Mouse (Mus musculus) liver, embryonic 11.5 days (tissue): ENCODE results near the gene Macrod1. TPM values are rescaled to one million over a fixed set of nuclear protein-coding genes. Genes with fewer than 3 reads are reported as not detected.

Experiments used
- ATAC-seq: fragments of 200-750 bp; cut with Nextera tagmentation; replicated peaks from 2 replicates; pipeline ENCODE4 v1.8.0; 2017; ENCODE audit warnings: moderate number of reproducible peaks, mild to moderate bottlenecking, moderate TSS enrichment, moderate library complexity; ENCODE audit not compliant: low FRiP score
- DNase-seq: peaks from one replicate; pipeline ENCODE4 v3.0.0-alpha.2; 2017; ENCODE audit warnings: low spot score
- H3K27ac ChIP-seq: fragments of 300-500 bp; sonication (generic); 2 replicates; pipeline ENCODE4 v1.5.1; 2014; ENCODE audit warnings: mild to moderate bottlenecking, low read depth, low read length, control low read depth
- H3K27me3 ChIP-seq: fragments of 300-500 bp; sonication (generic); replicated peaks from 2 replicates; pipeline ENCODE4 v1.6.1; 2014; ENCODE audit warnings: low read length, mixed read lengths; ENCODE audit not compliant: control insufficient read depth, insufficient read depth
- H3K36me3 ChIP-seq: fragments of 300-500 bp; sonication (generic); 2 replicates; pipeline ENCODE4 v1.6.1; 2014; ENCODE audit warnings: mild to moderate bottlenecking, low read length, moderate library complexity, mixed read lengths; ENCODE audit not compliant: control insufficient read depth, insufficient read depth
- H3K4me1 ChIP-seq: fragments of 300-500 bp; sonication (generic); replicated peaks from 2 replicates; pipeline ENCODE4 v1.6.1; 2014; ENCODE audit warnings: low read length, mixed read lengths; ENCODE audit not compliant: control insufficient read depth, insufficient read depth
- H3K4me2 ChIP-seq: fragments of 300-500 bp; sonication (generic); 2 replicates; pipeline ENCODE4 v1.6.1; 2014; ENCODE audit warnings: mild to moderate bottlenecking, control low read depth, moderate library complexity
- H3K4me3 ChIP-seq: fragments of 300-500 bp; sonication (generic); 2 replicates; pipeline ENCODE4 v1.5.1; 2014; ENCODE audit warnings: low read depth, low read length, control low read depth
- H3K9ac ChIP-seq: fragments of 300-500 bp; sonication (generic); 2 replicates; pipeline ENCODE4 v1.6.1; 2014; ENCODE audit warnings: low read depth, low read length, control low read depth
- H3K9me3 ChIP-seq: fragments of 300-500 bp; sonication (generic); 2 replicates; pipeline ENCODE4 v1.6.1; 2016; ENCODE audit warnings: low read length, inconsistent platforms, mixed read lengths; ENCODE audit not compliant: control insufficient read depth
- WGBS: fragments of 180-500 bp; shearing (Covaris S2); extraction: QIAGEN DNeasy Blood & Tissue Kit; methylation state at CpG from one replicate; pipeline ENCODE4 v1.1.7; 2014; 5-methylcytosine and 5-hydroxymethylcytosine counted together
- polyA plus RNA-seq: library from polyadenylated mRNA; unstranded; fragments of >200 nt; fragmentation: Nextera tagmentation; extraction: Ambion mirVana; gene quantifications from 2 replicates; pipeline ENCODE4 v1.2.1, GENCODE M21; 2014

The Macrod1 gene
- polyA plus RNA-seq, 1 experiment from 2014 or later, result 5.9 TPM

DNA sequence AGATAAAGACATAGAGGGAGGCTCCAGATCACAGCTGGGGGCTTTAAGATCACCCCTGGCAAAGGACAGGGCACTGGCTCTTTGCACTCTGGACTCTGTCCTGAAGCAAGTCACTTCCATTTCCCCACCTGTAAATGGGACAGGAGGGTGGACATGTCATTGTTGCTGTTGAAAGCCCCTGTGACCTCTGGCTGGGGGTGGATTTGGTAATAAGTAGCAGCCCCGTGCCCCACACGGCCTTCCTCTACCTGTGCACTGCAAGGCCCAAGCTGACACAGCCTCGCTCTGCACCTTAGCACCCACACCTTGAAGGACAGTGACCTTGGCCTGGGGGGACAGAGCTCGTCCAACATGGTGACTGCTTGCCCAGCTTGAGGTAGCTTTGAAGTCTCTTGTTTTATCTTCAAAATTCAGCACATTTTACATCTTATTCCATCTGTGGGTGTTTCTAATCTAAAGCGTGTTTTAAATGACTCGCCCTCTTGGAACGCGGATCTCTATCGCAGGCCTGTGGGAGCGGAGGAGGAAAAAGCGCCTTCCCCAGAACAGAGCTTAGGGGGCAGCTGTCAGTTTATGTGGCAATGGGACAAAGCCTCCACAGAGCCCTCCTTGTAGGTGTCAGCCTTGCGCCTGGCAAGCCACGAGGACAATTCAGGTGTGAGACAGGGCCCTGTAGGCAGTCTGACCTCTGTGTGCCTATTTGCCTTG is 121.3 kb downstream of the Macrod1 start:
- DNase-seq, result no peak
- 0 out of 2 replicates have a peak, but pooled peaks cover 8% of the 10 kb centered on the region for H3K4me1 ChIP-seq
- WGBS, result 50% methylated on average over 13 of the region's 13 CpGs
- no peak overlapping the region for H3K4me2 ChIP-seq
- no peak overlapping the region for H3K9ac ChIP-seq
- H3K27ac ChIP-seq, result no peak overlapping the region
- H3K4me3 ChIP-seq, result no peak overlapping the region
- no peaks in the 10 kb centered on the region for H3K9me3 ChIP-seq
- H3K36me3 ChIP-seq, result no peaks in the 10 kb centered on the region
- ATAC-seq, result no peak
- peaks cover 50% of the 10 kb centered on the region for H3K27me3 ChIP-seq

DNA sequence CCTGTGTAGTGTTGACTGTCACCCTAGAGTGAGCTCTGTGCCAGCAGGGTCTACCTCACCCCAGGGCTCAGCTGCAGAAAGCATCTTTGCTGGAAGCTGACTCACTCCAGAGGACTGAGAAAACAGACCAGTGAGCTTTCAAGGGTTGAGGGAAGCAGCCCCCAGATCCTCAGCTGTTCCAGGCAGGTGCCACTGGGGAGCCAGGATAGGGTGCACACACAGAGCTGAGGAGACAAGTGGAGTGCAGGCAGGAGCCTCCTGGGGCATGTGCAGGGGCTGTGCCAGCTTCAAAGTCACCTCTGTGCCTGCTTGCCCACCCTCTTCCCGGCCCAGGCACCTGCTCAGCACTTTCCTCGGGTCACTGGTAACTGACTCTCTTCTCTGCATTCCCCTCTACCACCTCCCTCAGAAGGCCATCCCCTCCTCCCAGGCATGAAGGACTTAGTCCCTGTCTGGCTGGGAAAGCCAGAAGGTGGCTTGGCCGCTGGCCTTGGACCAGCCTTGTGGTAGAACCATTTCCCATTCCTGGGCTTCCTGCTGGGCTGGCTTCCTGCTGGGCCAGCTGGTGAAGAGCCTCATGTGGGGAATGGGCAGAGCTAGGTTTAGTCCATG is 122.3 kb downstream of the Macrod1 start:
- H3K27ac ChIP-seq, result no peak overlapping the region
- no peaks in the 10 kb centered on the region for H3K36me3 ChIP-seq
- no peak overlapping the region for H3K4me3 ChIP-seq
- 0 out of 2 replicates have a peak, but pooled peaks cover 8% of the 10 kb centered on the region for H3K4me1 ChIP-seq
- ATAC-seq (no peak), DNase-seq (no peak)
- H3K4me2 ChIP-seq, result no peak overlapping the region
- peaks cover 56% of the 10 kb centered on the region for H3K27me3 ChIP-seq
- 48% methylated on average over 3 of the region's 3 CpGs for WGBS
- no peak overlapping the region for H3K9ac ChIP-seq
- H3K9me3 ChIP-seq, result no peaks in the 10 kb centered on the region

DNA sequence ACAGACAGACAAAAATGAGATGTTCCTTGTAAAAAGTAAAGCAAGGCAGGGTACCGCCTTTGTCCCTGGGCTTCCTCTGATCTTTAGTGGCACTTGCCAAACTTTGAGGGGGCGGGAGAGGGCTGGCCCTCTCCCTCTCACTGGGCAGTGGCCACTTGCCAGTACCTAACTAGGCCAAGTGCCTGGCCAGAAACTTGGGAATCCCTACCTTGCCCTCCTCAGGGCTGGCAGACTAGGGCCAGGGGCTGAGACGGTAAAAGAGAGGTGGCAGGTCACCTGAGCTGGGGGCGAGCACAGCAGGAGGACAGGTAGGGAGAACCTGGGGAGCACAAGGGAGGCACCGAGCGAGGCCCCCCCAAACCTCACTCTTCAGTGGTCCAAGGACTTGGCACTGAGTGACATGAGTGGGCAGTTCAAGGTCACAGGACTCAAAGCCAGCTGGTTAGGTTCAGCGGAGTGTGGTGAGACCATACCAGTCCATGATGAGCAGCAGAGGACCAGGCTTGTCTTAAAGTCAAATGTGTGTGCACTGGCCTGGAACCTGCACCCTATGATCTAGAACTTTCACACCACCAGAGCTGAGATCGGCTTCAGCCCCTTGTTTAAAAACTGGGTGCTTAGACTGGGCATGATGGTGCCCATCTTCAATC is 124.3 kb downstream of the Macrod1 start:
- Histone ChIP-seq H3K27me3 (peaks cover 69% of the 10 kb centered on the region), H3K9ac (no peak overlapping the region), H3K9me3 (no peaks in the 10 kb centered on the region), H3K4me3 (no peak overlapping the region), H3K4me1 (0 out of 2 replicates have a peak, but pooled peaks cover 7% of the 10 kb centered on the region), H3K36me3 (no peaks in the 10 kb centered on the region), H3K4me2 (no peak overlapping the region), H3K27ac (no peak overlapping the region)
- ATAC-seq, result no peak
- DNase-seq, result no peak
- WGBS, result 70% methylated on average over 8 of the region's 8 CpGs

DNA sequence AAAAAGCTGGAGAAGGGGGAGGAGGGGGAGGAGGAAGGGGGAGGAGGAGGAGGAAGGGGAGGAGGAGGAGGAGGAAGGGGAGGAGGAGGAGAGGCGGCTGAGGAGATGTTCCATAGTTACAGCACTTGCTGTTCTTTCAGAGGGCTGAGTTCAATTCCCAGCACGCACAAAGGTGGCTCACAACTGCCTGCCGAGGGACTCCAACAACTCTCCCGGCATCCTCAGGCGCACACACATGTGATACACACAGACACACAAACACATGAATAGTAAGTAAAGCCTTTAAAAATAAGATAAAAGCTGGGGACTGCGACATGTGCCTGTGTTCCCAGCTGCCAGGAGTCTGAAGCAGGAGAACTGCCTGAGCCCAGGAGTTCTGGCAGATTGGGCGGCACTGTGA is 124.9 kb downstream of the Macrod1 start:
- ATAC-seq (no peak), DNase-seq (no peak)
- no peak overlapping the region for H3K9ac ChIP-seq
- H3K27ac ChIP-seq, result no peak overlapping the region
- 0 out of 2 replicates have a peak, but pooled peaks cover 3% of the 10 kb centered on the region for H3K4me1 ChIP-seq
- H3K27me3 ChIP-seq, result peaks cover 68% of the 10 kb centered on the region
- 62% methylated on average over 7 of the region's 7 CpGs for WGBS
- H3K4me2 ChIP-seq, result no peak overlapping the region
- H3K9me3 ChIP-seq, result no peaks in the 10 kb centered on the region
- no peaks in the 10 kb centered on the region for H3K36me3 ChIP-seq
- H3K4me3 ChIP-seq, result no peak overlapping the region

DNA sequence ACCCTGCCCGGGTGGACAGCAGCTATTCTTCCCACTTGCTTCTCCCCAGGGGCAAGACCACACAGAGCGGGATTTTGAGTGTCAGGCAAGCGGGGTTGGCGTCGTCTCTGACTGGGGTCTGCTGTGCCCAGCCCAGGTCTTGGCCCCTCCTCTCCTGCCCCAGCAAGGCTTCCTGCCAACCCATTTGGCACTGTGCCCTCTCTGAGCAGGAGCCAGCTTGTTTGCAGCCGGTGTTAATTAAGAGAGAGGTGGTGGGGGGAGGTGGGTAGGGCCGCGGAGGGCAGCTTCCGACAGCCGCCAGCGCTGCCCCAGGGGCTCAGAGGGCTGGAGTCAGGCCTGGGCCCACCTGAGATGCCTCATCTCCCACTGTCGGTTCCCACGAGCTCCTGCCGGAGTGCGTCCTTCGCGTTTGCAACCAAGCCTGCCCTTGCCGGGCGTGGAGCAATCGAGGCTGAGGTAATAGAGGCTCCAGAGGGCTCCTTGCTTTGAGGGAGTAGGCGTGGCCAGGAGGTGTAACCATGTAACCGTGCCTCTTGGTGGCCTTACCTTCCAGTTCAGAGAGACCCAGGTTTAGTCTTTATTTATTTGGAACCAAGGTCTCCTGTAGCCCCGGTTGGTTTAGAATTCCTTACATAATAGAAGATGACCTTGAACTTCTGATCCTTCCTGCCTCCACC is 125.8 kb downstream of the Macrod1 start:
- no peak for DNase-seq
- Histone ChIP-seq H3K4me2 (peak overlapping the region; percentile 10; the same call in 1 of the 2 replicates), H3K27me3 (peaks cover 70% of the 10 kb centered on the region), H3K27ac (no peak overlapping the region), H3K36me3 (no peaks in the 10 kb centered on the region), H3K4me3 (no peak overlapping the region), H3K9ac (no peak overlapping the region), H3K4me1 (0 out of 2 replicates have a peak, but pooled peaks cover 3% of the 10 kb centered on the region), H3K9me3 (no peaks in the 10 kb centered on the region)
- WGBS, result 11% methylated on average over 23 of the region's 23 CpGs
- ATAC-seq, result no peak; the same call in 1 of the 2 replicates

DNA sequence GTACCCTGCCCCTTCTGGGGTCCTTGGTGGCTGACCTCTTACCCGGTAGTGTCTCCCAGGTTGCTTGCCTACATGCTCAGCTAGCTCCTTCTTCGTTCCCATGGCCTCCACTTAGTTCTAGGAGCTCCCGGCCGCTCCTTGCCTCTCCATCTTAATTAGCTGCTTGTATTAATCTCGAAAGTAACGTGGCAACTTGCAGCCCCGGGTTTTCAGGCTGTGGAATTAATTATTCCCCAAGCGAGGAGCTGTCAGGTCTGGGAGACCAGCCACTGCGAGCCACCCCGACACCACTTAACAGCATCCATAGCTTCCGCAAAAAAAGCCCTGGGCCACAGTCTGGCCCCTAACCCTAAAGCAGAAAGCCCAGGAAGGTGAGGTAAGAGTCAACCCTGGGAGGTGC is 126.8 kb downstream of the Macrod1 start:
- H3K9me3 ChIP-seq, result no peaks in the 10 kb centered on the region
- no peak overlapping the region for H3K27ac ChIP-seq
- peaks cover 62% of the 10 kb centered on the region for H3K27me3 ChIP-seq
- no peak for DNase-seq
- H3K36me3 ChIP-seq, result no peaks in the 10 kb centered on the region
- H3K4me3 ChIP-seq, result no peak overlapping the region
- ATAC-seq, result no peak
- H3K4me2 ChIP-seq, result no peak overlapping the region
- 0 out of 2 replicates have a peak, but pooled peaks cover 3% of the 10 kb centered on the region for H3K4me1 ChIP-seq
- no peak overlapping the region for H3K9ac ChIP-seq
- 52% methylated on average over 11 of the region's 11 CpGs for WGBS

DNA sequence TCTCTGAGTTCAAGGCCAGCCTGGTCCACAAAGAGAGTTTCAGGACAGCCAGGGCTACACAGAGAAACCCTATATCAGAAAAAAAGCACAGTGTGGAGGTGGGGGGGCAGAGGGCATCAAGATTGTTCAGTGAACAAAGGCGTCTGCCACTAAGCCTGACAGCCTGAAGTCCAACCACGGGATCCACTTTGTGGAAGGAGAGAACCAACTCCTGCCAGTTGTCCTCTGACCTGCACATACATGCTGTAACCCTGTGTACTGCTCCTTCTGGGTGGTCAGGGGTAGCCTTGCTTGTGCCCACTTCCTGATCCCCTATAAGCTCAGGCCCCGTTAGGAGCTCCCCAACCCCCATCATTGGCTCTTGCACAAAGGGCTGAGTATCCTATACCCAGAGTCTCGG is 128.4 kb downstream of the Macrod1 start:
- DNase-seq (no peak), ATAC-seq (no peak)
- H3K9me3 ChIP-seq, result no peaks in the 10 kb centered on the region
- peaks cover 55% of the 10 kb centered on the region for H3K27me3 ChIP-seq
- no peak overlapping the region for H3K27ac ChIP-seq
- WGBS, result 49% methylated on average over 4 of the region's 4 CpGs
- no peaks in the 10 kb centered on the region for H3K36me3 ChIP-seq
- H3K4me2 ChIP-seq, result no peak overlapping the region
- H3K9ac ChIP-seq, result no peak overlapping the region
- H3K4me1 ChIP-seq, result peaks cover 3% of the 10 kb centered on the region; the same call in 1 of the 2 replicates
- no peak overlapping the region for H3K4me3 ChIP-seq

DNA sequence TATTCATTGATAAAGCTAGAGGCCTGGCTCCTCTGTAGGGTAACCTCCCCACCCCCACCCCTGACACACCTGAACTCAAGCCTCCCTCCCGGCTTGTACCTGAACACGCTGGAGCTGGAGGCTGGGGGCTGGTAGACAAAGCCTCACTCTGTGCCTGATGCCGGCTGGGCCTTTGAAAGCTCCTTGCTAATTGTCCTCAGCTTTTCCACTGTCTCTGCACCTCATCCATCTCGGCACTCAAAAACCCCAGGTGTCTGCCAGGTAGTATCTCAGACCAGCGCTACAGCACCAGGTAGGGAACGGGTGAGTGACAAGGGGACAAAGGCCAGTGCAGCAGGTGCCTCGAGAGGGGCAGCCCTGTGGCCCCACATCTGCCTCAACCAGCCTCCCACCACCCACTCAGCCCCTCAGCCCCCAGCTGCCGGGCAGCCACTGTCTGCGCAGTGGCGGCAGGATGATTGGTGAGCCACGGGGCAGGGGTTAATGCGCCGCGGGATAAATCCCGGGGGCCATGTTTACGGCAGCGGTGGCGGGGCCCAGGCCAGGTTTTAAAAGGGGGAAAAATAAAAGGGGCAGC is 129.2 kb downstream of the Macrod1 start:
- no peak for DNase-seq
- no peak overlapping the region for H3K4me2 ChIP-seq
- WGBS, result 19% methylated on average over 18 of the region's 18 CpGs

More for the DNA sequence above, 129.2 kb downstream of the Macrod1 start:
- Histone ChIP-seq H3K27ac (no peak overlapping the region), H3K4me3 (no peak overlapping the region), H3K4me1 (peaks cover 3% of the 10 kb centered on the region; the same call in 1 of the 2 replicates), H3K9me3 (no peaks in the 10 kb centered on the region), H3K36me3 (no peaks in the 10 kb centered on the region), H3K9ac (no peak overlapping the region), H3K27me3 (peaks cover 49% of the 10 kb centered on the region)
- ATAC-seq, result no peak
